In the genomic region with DNA sequence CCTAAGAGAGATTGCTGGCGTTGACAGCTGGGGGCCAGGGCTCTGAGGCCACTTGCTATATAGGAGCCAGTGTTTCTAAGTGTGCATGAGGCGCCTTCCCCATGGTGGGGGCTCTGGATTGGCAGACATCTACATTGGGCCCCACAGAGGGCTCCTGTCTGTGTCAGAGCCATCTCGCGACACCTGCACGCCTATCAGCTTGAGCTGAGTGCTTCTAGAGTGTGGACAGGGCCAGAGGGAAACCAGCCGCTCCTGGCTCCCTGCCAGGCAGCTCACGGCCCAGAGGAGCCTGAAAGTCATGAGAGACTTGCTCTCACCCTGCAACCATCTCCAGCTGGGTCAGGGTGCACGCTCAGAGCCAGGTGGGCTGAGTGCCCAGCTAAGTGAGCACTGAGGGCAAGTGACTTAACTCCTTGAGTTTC, we compare ENCODE assay signal across 8 mouse cellular contexts.
DNase-seq lines count a peak whose midpoint lies in the region; ATAC-seq and TF ChIP-seq lines count a peak whose summit lies in the region.

No protein-coding gene starts in this region.

- TF ChIP-seq CTCF in lung, embryonic 14.5 days (IDR thresholded peaks at IDR 0.05; ENCODE audit: low read depth), result no peak

- 75% methylated on average over 8 of the region's 8 CpGs for WGBS in midbrain, embryonic 14.5 days
- 82% methylated on average over 8 of the region's 8 CpGs for WGBS in midbrain, embryonic 10.5 days
- 33% methylated on average over 8 of the region's 8 CpGs for WGBS in intestine, embryonic 14.5 days
- 5% methylated on average over 8 of the region's 8 CpGs for WGBS in lung, embryonic 14.5 days
- 59% methylated on average over 8 of the region's 8 CpGs for WGBS in hindbrain, embryonic 16.5 days

- no peak overlapping the region for H3K4me3 ChIP-seq in midbrain, embryonic 14.5 days (replicated peaks; ENCODE audit: low read depth, low read length)
- H3K4me3 ChIP-seq in midbrain, embryonic 10.5 days, result no peak overlapping the region
- no peak overlapping the region for H3K4me3 ChIP-seq in intestine, embryonic 14.5 days (ENCODE audit: low read depth, low read length)
- no peak overlapping the region for H3K4me3 ChIP-seq in lung, embryonic 14.5 days (ENCODE audit: low read depth, low read length)
- no peak overlapping the region for H3K4me3 ChIP-seq in hindbrain, embryonic 16.5 days (ENCODE audit: low read length)

- no peaks in the 10 kb centered on the region for H3K27me3 ChIP-seq in midbrain, embryonic 14.5 days (ENCODE audit: control insufficient read depth, insufficient read depth, low read length)
- no peaks in the 10 kb centered on the region for H3K27me3 ChIP-seq in midbrain, embryonic 10.5 days (ENCODE audit: low read depth, poor library complexity, severe bottlenecking)
- H3K27me3 ChIP-seq in intestine, embryonic 14.5 days (replicated peaks; ENCODE audit: control insufficient read depth, insufficient read depth, low read length), result no peaks in the 10 kb centered on the region
- no peaks in the 10 kb centered on the region for H3K27me3 ChIP-seq in lung, embryonic 14.5 days (ENCODE audit: insufficient read depth, low read length)
- no peaks in the 10 kb centered on the region for H3K27me3 ChIP-seq in hindbrain, embryonic 16.5 days (replicated peaks; ENCODE audit: control insufficient read depth, insufficient read depth, low read length)

- no peak overlapping the region for H3K4me2 ChIP-seq in midbrain, embryonic 14.5 days (ENCODE audit: low read length)
- no peak overlapping the region for H3K4me2 ChIP-seq in intestine, embryonic 14.5 days (ENCODE audit: low read length)
- H3K4me2 ChIP-seq in lung, embryonic 14.5 days, result peak overlapping the region; percentile 1; the same call in 1 of the 2 replicates
- H3K4me2 ChIP-seq in hindbrain, embryonic 16.5 days (ENCODE audit: low read length), result no peak overlapping the region

- H3K27ac ChIP-seq in midbrain, embryonic 14.5 days (replicated peaks; ENCODE audit: low read depth, low read length), result no peak overlapping the region
- H3K27ac ChIP-seq in midbrain, embryonic 10.5 days (replicated peaks), result no peak overlapping the region
- no peak overlapping the region for H3K27ac ChIP-seq in intestine, embryonic 14.5 days (ENCODE audit: low read depth)
- peak overlapping the region; percentile 75 for H3K27ac ChIP-seq in lung, embryonic 14.5 days (ENCODE audit: low read depth)
- no peak overlapping the region for H3K27ac ChIP-seq in hindbrain, embryonic 16.5 days (ENCODE audit: low read depth, low read length)

- ATAC-seq in midbrain, embryonic 14.5 days (ENCODE audit: low FRiP score, low TSS enrichment), result no peak
- peak; percentile 76; the same call in 1 of the 2 replicates for ATAC-seq in intestine, embryonic 14.5 days (replicated peaks; ENCODE audit: low FRiP score, low TSS enrichment, low read depth)
- peak; percentile 99 for ATAC-seq in lung, embryonic 14.5 days (ENCODE audit: insufficient read depth)
- no peak for ATAC-seq in hindbrain, embryonic 16.5 days

- no peaks in the 10 kb centered on the region for H3K4me1 ChIP-seq in midbrain, embryonic 14.5 days (ENCODE audit: control insufficient read depth, insufficient read depth, low read length)
- no peaks in the 10 kb centered on the region for H3K4me1 ChIP-seq in midbrain, embryonic 10.5 days
- H3K4me1 ChIP-seq in intestine, embryonic 14.5 days (replicated peaks; ENCODE audit: control insufficient read depth, insufficient read depth, low read length), result peaks cover 8% of the 10 kb centered on the region
- peaks cover 24% of the 10 kb centered on the region for H3K4me1 ChIP-seq in lung, embryonic 14.5 days (ENCODE audit: insufficient read depth)
- no peaks in the 10 kb centered on the region for H3K4me1 ChIP-seq in hindbrain, embryonic 16.5 days (ENCODE audit: control insufficient read depth, insufficient read depth, low read depth, low read length)

- H3K36me3 ChIP-seq in midbrain, embryonic 14.5 days (ENCODE audit: control insufficient read depth, insufficient read depth, low read length), result no peaks in the 10 kb centered on the region
- no peaks in the 10 kb centered on the region for H3K36me3 ChIP-seq in midbrain, embryonic 10.5 days
- no peaks in the 10 kb centered on the region for H3K36me3 ChIP-seq in intestine, embryonic 14.5 days (ENCODE audit: control insufficient read depth, insufficient read depth, low read length)
- H3K36me3 ChIP-seq in lung, embryonic 14.5 days (ENCODE audit: insufficient read depth), result no peaks in the 10 kb centered on the region
- no peaks in the 10 kb centered on the region for H3K36me3 ChIP-seq in hindbrain, embryonic 16.5 days (ENCODE audit: control insufficient read depth, insufficient read depth, low read length)

- no peak overlapping the region for H3K9ac ChIP-seq in midbrain, embryonic 14.5 days (replicated peaks; ENCODE audit: low read length)
- no peak overlapping the region for H3K9ac ChIP-seq in intestine, embryonic 14.5 days (ENCODE audit: low read length)
- no peak overlapping the region for H3K9ac ChIP-seq in lung, embryonic 14.5 days
- no peak overlapping the region for H3K9ac ChIP-seq in hindbrain, embryonic 16.5 days (ENCODE audit: low read depth, low read length)

- H3K9me3 ChIP-seq in midbrain, embryonic 14.5 days (ENCODE audit: control insufficient read depth, low read length), result no peaks in the 10 kb centered on the region
- H3K9me3 ChIP-seq in midbrain, embryonic 10.5 days (replicated peaks), result no peaks in the 10 kb centered on the region
- H3K9me3 ChIP-seq in intestine, embryonic 14.5 days (ENCODE audit: control insufficient read depth, low read length), result no peaks in the 10 kb centered on the region
- H3K9me3 ChIP-seq in lung, embryonic 14.5 days (ENCODE audit: low read depth, low read length), result no peaks in the 10 kb centered on the region
- no peaks in the 10 kb centered on the region for H3K9me3 ChIP-seq in hindbrain, embryonic 16.5 days (ENCODE audit: control insufficient read depth, low read length)

- DNase-seq in midbrain, embryonic 14.5 days, result peak; percentile 7
- no peak for DNase-seq in midbrain, embryonic 10.5 days (ENCODE audit: low spot score)
- peak; percentile 45 for DNase-seq in gastrocnemius, adult 18-20 months (ENCODE audit: low spot score)
- peak; percentile 64 for DNase-seq in intestine, embryonic 14.5 days (ENCODE audit: low spot score)
- DNase-seq in lung, embryonic 14.5 days, result peak; percentile 95
- DNase-seq in thymus, postnatal 0 days (ENCODE audit: low spot score), result peak; percentile 58
- no peak for DNase-seq in right cerebral cortex, adult 18-20 months

Comparison
In these comparisons a context has a peak if more than half of its experiments do, and no peak if none do; other contexts are left out.
1. DNase-seq: peak in midbrain, embryonic 14.5 days (single experiment), gastrocnemius, adult 18-20 months (single experiment), intestine, embryonic 14.5 days (single experiment), lung, embryonic 14.5 days (single experiment) and thymus, postnatal 0 days (single experiment); none in midbrain, embryonic 10.5 days (single experiment) and right cerebral cortex, adult 18-20 months (single experiment).
2. ATAC-seq: peak in intestine, embryonic 14.5 days (single experiment) and lung, embryonic 14.5 days (single experiment); none in midbrain, embryonic 14.5 days (single experiment) and hindbrain, embryonic 16.5 days (single experiment).